Mouse (Mus musculus) bone marrow macrophage, adult 2 months (primary cell): ENCODE results near the gene Olfml3.

Source experiments
- CTCF ChIP-seq: IDR thresholded peaks from 2 replicates; pipeline ENCODE4 v1.5.1; 2012; ENCODE audit warnings: low read depth, mild to moderate bottlenecking, low read length, moderate library complexity
- POLR2A ChIP-seq: IDR thresholded peaks from 2 replicates; pipeline ENCODE4 v1.6.1; 2012; ENCODE audit warnings: mild to moderate bottlenecking, low read depth, low read length, borderline replicate concordance

- TF ChIP-seq POLR2A = no peak
- TF ChIP-seq CTCF = no peak
These were observed 41.4 kb upstream of the Olfml3 start for GRCm38 (mm10) chr3:103779183-103779582.
